Mouse (Mus musculus): ENCODE data around the gene Traf3ip2.

GRCm38 (mm10) chr10:39612633-39612988 lies at the start of gene Traf3ip2:
- no peak for TF ChIP-seq CTCF (IDR thresholded peaks at IDR 0.05; ENCODE audit: control insufficient read depth, insufficient read depth, insufficient replicate concordance, low read depth, low read length)
- no peak for TF ChIP-seq POLR2A (IDR thresholded peaks at IDR 0.05; ENCODE audit: control insufficient read depth, low read depth, low read length)
